Mouse (Mus musculus): ENCODE measurements around the gene Gm14418. TPM values are rescaled to one million over a fixed set of nuclear protein-coding genes. Genes with fewer than 3 reads are reported as not detected.
"Not testable (repeated sequence)": the region's sequence is repeated elsewhere in the genome, so short reads cannot be mapped to it uniquely, and the experiment has no call there.

Gm14418 gene
- 12.1 and 12.4 TPM in 2 replicates for polyA plus RNA-seq (2016; fragmentation: Nextera tagmentation; extraction: Ambion mirVana)

DNA sequence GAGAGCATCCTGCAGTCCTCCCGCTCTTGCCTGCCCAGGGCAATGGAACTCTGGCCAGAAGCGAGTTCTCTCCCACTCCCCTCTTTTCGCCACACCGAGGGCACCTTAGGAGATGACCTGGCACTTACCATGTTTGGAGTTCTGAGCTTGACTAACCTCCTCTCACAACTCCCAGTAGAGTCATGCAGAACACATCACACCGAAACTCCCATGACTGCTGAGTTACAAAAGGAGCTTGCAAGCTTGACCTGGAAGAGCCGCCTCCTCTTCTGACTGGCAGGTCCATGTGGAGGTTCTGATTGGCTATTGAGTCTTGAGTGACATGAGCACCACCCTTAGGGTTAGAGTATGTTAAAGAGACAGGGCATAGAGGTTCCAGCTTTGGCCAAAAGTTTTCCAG lies at the start of gene Gm14418:
Gene Gm14418, minus strand, starts transcription at position 225 of the 400 bp plus-strand sequence.
- WGBS: 40% methylated on average over 6 of the region's 6 CpGs
- not testable (repeated sequence) for H3K4me1 ChIP-seq; H3K36me3 ChIP-seq; H3K9me3 ChIP-seq; H3K27ac ChIP-seq; H3K27me3 ChIP-seq; H3K9ac ChIP-seq; H3K4me2 ChIP-seq (replicated peaks); ATAC-seq (ENCODE audit: insufficient number of reproducible peaks, insufficient read depth, low FRiP score, low TSS enrichment)
- peak within 1 kb of the TSS; percentile 32 for H3K4me3 ChIP-seq

Other genes starting within 250 kb of the Gm14418 start
- gene Gm14410, start 191.9 kb downstream of the Gm14418 start, polyA plus RNA-seq (2016; fragmentation: Nextera tagmentation; extraction: Ambion mirVana): 30.8 and 31.5 TPM in 2 replicates
- not detected in 2 replicates for gene Gm14409, start 131.3 kb downstream of the Gm14418 start, polyA plus RNA-seq (2016; fragmentation: Nextera tagmentation; extraction: Ambion mirVana)
- 0.47 and 0.52 TPM in 2 replicates for gene Gm14412, start 74.0 kb downstream of the Gm14418 start, polyA plus RNA-seq (2016; fragmentation: Nextera tagmentation; extraction: Ambion mirVana)
- gene Zfp970, start 66.4 kb upstream of the Gm14418 start, polyA plus RNA-seq (2016; fragmentation: Nextera tagmentation; extraction: Ambion mirVana): 14.9 TPM in 2 replicates
- 5.7 and 5.8 TPM in 2 replicates for gene Gm14403, start 99.9 kb upstream of the Gm14418 start, polyA plus RNA-seq (2016; fragmentation: Nextera tagmentation; extraction: Ambion mirVana)
- not detected in 2 replicates for gene Gm14406, start 179.9 kb upstream of the Gm14418 start, polyA plus RNA-seq (2016; fragmentation: Nextera tagmentation; extraction: Ambion mirVana)

Data from embryonic facial prominence, embryonic 12.5 days (tissue).